Mouse (Mus musculus) heart, embryonic 16.5 days (tissue): ENCODE measurements at regions not wholly inside any gene's neighbourhood (a gene's known extent, or its start where the extent isn't known, plus 50 kb on each side); places are given as distances from the start of the nearest gene placed in this dataset.

ENCODE experiments used
- ATAC-seq: fragments of 200-750 bp; cut with Nextera tagmentation; replicated peaks from 2 replicates; pipeline ENCODE4 v1.8.0; 2017; ENCODE audit warnings: moderate number of reproducible peaks; ENCODE audit not compliant: insufficient read depth, low FRiP score; ENCODE audit errors: extremely low read depth
- H3K27ac ChIP-seq: fragments of 300-500 bp; sonication (generic); 2 replicates; pipeline ENCODE4 v1.5.1; 2014; ENCODE audit warnings: mild to moderate bottlenecking, low read length, control low read depth, moderate library complexity
- H3K27me3 ChIP-seq: fragments of 300-500 bp; sonication (generic); 2 replicates; pipeline ENCODE4 v1.6.1; 2014; ENCODE audit warnings: low read length, mixed read lengths; ENCODE audit not compliant: control insufficient read depth, insufficient read depth
- H3K36me3 ChIP-seq: fragments of 300-500 bp; sonication (generic); 2 replicates; pipeline ENCODE4 v1.6.1; 2014; ENCODE audit not compliant: control insufficient read depth, insufficient read depth
- H3K4me1 ChIP-seq: fragments of 300-500 bp; sonication (generic); 2 replicates; pipeline ENCODE4 v1.6.1; 2014; ENCODE audit warnings: low read length, mixed read lengths; ENCODE audit not compliant: control insufficient read depth, insufficient read depth
- H3K4me2 ChIP-seq: fragments of 300-500 bp; sonication (generic); 2 replicates; pipeline ENCODE4 v1.6.1; 2014; ENCODE audit warnings: low read depth, mild to moderate bottlenecking, control low read depth, low read length
- H3K4me3 ChIP-seq: fragments of 300-500 bp; sonication (generic); 2 replicates; pipeline ENCODE4 v1.5.1; 2014; ENCODE audit warnings: mild to moderate bottlenecking, control low read depth, low read length
- H3K9ac ChIP-seq: fragments of 300-500 bp; sonication (generic); 2 replicates; pipeline ENCODE4 v1.6.1; 2014; ENCODE audit warnings: low read length, control low read depth
- H3K9me3 ChIP-seq: fragments of 300-500 bp; sonication (generic); replicated peaks from 2 replicates; pipeline ENCODE4 v1.6.1; 2016; ENCODE audit warnings: low read length; ENCODE audit not compliant: control insufficient read depth
- WGBS: fragments of 180-500 bp; shearing (Covaris S2); extraction: QIAGEN DNeasy Blood & Tissue Kit; methylation state at CpG from one replicate; pipeline ENCODE4 v1.1.7; 2014; 5-methylcytosine and 5-hydroxymethylcytosine counted together

- Histone ChIP-seq H3K4me1 (peaks cover 35% of the 10 kb centered on the region), H3K4me2 (no peak overlapping the region), H3K27ac (peak overlapping the region; percentile 9; the same call in 1 of the 2 replicates), H3K9ac (no peak overlapping the region), H3K9me3 (no peaks in the 10 kb centered on the region), H3K27me3 (no peaks in the 10 kb centered on the region), H3K4me3 (no peak overlapping the region), H3K36me3 (no peaks in the 10 kb centered on the region)
- 33% methylated on average over 6 of the region's 6 CpGs for WGBS
- no peak for ATAC-seq
Observed at GRCm38 (mm10) chr12:70647516-70647915, 177.8 kb upstream of the Frmd6 start.

- ATAC-seq = no peak
- Histone ChIP-seq H3K4me3 (no peak overlapping the region), H3K9me3 (no peaks in the 10 kb centered on the region), H3K4me1 (peaks cover 35% of the 10 kb centered on the region), H3K36me3 (no peaks in the 10 kb centered on the region), H3K27me3 (no peaks in the 10 kb centered on the region), H3K9ac (no peak overlapping the region), H3K4me2 (no peak overlapping the region), H3K27ac (peak overlapping the region; percentile 92)
- WGBS = 53% methylated on average over 6 of the region's 6 CpGs
Observed at GRCm38 (mm10) chr12:70648179-70648811, 177.0 kb upstream of the Frmd6 start.

GRCm38 (mm10) chr12:70648812-70649188 lies 176.5 kb upstream of the Frmd6 start:
- Histone ChIP-seq H3K36me3 (no peaks in the 10 kb centered on the region), H3K9me3 (no peaks in the 10 kb centered on the region), H3K27ac (peak overlapping the region; percentile 92), H3K27me3 (no peaks in the 10 kb centered on the region), H3K9ac (no peak overlapping the region), H3K4me2 (no peak overlapping the region), H3K4me3 (no peak overlapping the region), H3K4me1 (peaks cover 36% of the 10 kb centered on the region)
- WGBS = 23% methylated on average over 1 of the region's 1 CpGs
- no peak for ATAC-seq

- H3K9ac ChIP-seq = no peak overlapping the region
- peak; percentile 74 for ATAC-seq
- peak overlapping the region; percentile 92 for H3K27ac ChIP-seq
- no peaks in the 10 kb centered on the region for H3K36me3 ChIP-seq
- H3K4me1 ChIP-seq = peaks cover 44% of the 10 kb centered on the region
- no peaks in the 10 kb centered on the region for H3K27me3 ChIP-seq
- no peaks in the 10 kb centered on the region for H3K9me3 ChIP-seq
- H3K4me2 ChIP-seq = 0 out of 2 replicates have a peak overlapping the region, but pooled peaks have one; percentile 9
- 12% methylated on average over 2 of the region's 2 CpGs for WGBS
- H3K4me3 ChIP-seq = no peak overlapping the region
Observed at GRCm38 (mm10) chr12:70649691-70650090, 175.6 kb upstream of the Frmd6 start.

- ATAC-seq = no peak
- H3K4me1 ChIP-seq = peaks cover 52% of the 10 kb centered on the region
- no peak overlapping the region for H3K4me2 ChIP-seq
- no peaks in the 10 kb centered on the region for H3K9me3 ChIP-seq
- no peak overlapping the region for H3K9ac ChIP-seq
- H3K27ac ChIP-seq = peak overlapping the region; percentile 92
- 72% methylated on average over 4 of the region's 4 CpGs for WGBS
- H3K36me3 ChIP-seq = no peaks in the 10 kb centered on the region
- no peaks in the 10 kb centered on the region for H3K27me3 ChIP-seq
- H3K4me3 ChIP-seq = no peak overlapping the region
Observed at GRCm38 (mm10) chr12:70650470-70650869, 174.8 kb upstream of the Frmd6 start.

GRCm38 (mm10) chr12:70652751-70653150 lies 172.6 kb upstream of the Frmd6 start:
- ATAC-seq = no peak
- 81% methylated on average over 3 of the region's 3 CpGs for WGBS
- H3K9me3 ChIP-seq = no peaks in the 10 kb centered on the region
- no peak overlapping the region for H3K9ac ChIP-seq
- no peaks in the 10 kb centered on the region for H3K36me3 ChIP-seq
- H3K27me3 ChIP-seq = no peaks in the 10 kb centered on the region
- H3K4me2 ChIP-seq = no peak overlapping the region
- no peak overlapping the region for H3K27ac ChIP-seq
- H3K4me3 ChIP-seq = no peak overlapping the region
- peaks cover 63% of the 10 kb centered on the region for H3K4me1 ChIP-seq

GRCm38 (mm10) chr12:70653971-70654370 lies 171.3 kb upstream of the Frmd6 start:
- Histone ChIP-seq H3K27ac (peak overlapping the region; percentile 80), H3K36me3 (no peaks in the 10 kb centered on the region), H3K27me3 (no peaks in the 10 kb centered on the region), H3K9me3 (no peaks in the 10 kb centered on the region), H3K4me3 (no peak overlapping the region), H3K9ac (no peak overlapping the region), H3K4me1 (peaks cover 51% of the 10 kb centered on the region), H3K4me2 (no peak overlapping the region)
- no peak for ATAC-seq
- WGBS = 85% methylated on average over 8 of the region's 8 CpGs

- Histone ChIP-seq H3K9ac (no peak overlapping the region), H3K4me2 (no peak overlapping the region), H3K27me3 (no peaks in the 10 kb centered on the region), H3K4me3 (no peak overlapping the region), H3K36me3 (no peaks in the 10 kb centered on the region), H3K4me1 (peaks cover 45% of the 10 kb centered on the region), H3K9me3 (no peaks in the 10 kb centered on the region), H3K27ac (peak overlapping the region; percentile 80)
- ATAC-seq = peak; percentile 54
- WGBS = 12% methylated on average over 3 of the region's 3 CpGs
Observed at GRCm38 (mm10) chr12:70654546-70654945, 170.8 kb upstream of the Frmd6 start.

GRCm38 (mm10) chr12:70655411-70655811 lies 169.9 kb upstream of the Frmd6 start:
- Histone ChIP-seq H3K9me3 (no peaks in the 10 kb centered on the region), H3K27me3 (no peaks in the 10 kb centered on the region), H3K4me1 (peaks cover 40% of the 10 kb centered on the region), H3K4me3 (no peak overlapping the region), H3K9ac (no peak overlapping the region), H3K27ac (no peak overlapping the region; the same call in 1 of the 2 replicates), H3K4me2 (no peak overlapping the region), H3K36me3 (no peaks in the 10 kb centered on the region)
- 95% methylated on average over 2 of the region's 2 CpGs for WGBS
- no peak for ATAC-seq
